Mouse (Mus musculus): Measurements from ENCODE around the gene Pias4. TPM values are rescaled to one million over a fixed set of nuclear protein-coding genes. Genes with fewer than 3 reads are reported as not detected.

Pias4 gene
- polyA plus RNA-seq, 1 experiment from 2014 or later = 20.9 TPM

GRCm38 (mm10) chr10:81180946-81181345, 13.2 kb upstream of the Pias4 start:
- no peak for TF ChIP-seq EP300 (optimal IDR thresholded peaks at IDR 0.05)
- TF ChIP-seq CTCF (IDR thresholded peaks at IDR 0.05; ENCODE audit: low read depth) = no peak
- DNase-seq (ENCODE audit: low spot score) = no peak
- 90% methylated on average over 13 of the region's 13 CpGs for WGBS
- ATAC-seq (ENCODE audit: low FRiP score, low TSS enrichment) = no peak
- Histone ChIP-seq H3K4me3 (ENCODE audit: low read depth, low read length) (no peak overlapping the region), H3K9me3 (ENCODE audit: control insufficient read depth, low read length) (no peaks in the 10 kb centered on the region), H3K27me3 (ENCODE audit: control insufficient read depth, insufficient read depth, low read length) (no peaks in the 10 kb centered on the region), H3K36me3 (ENCODE audit: control insufficient read depth, insufficient read depth, low read length) (peaks cover 41% of the 10 kb centered on the region), H3K4me2 (replicated peaks; ENCODE audit: low read depth) (no peak overlapping the region), H3K27ac (replicated peaks) (no peak overlapping the region), H3K4me1 (replicated peaks; ENCODE audit: control insufficient read depth, insufficient read depth) (peaks cover 8% of the 10 kb centered on the region; the same call in 1 of the 2 replicates), H3K9ac (ENCODE audit: low read length) (no peak overlapping the region)

GRCm38 (mm10) chr10:81179451-81180342, 12.0 kb upstream of the Pias4 start:
- H3K27ac ChIP-seq (replicated peaks) = no peak overlapping the region; the same call in 1 of the 2 replicates
- peaks cover 9% of the 10 kb centered on the region; the same call in 1 of the 2 replicates for H3K4me1 ChIP-seq (replicated peaks; ENCODE audit: control insufficient read depth, insufficient read depth)
- H3K36me3 ChIP-seq (ENCODE audit: control insufficient read depth, insufficient read depth, low read length) = peaks cover 41% of the 10 kb centered on the region

GRCm38 (mm10) chr10:81178927-81179326, 11.2 kb upstream of the Pias4 start:
- H3K9me3 ChIP-seq (ENCODE audit: control insufficient read depth, low read length) = no peaks in the 10 kb centered on the region
- peaks cover 8% of the 10 kb centered on the region; the same call in 1 of the 2 replicates for H3K4me1 ChIP-seq (replicated peaks; ENCODE audit: control insufficient read depth, insufficient read depth)
- DNase-seq (ENCODE audit: low spot score) = no peak
- H3K4me2 ChIP-seq (replicated peaks; ENCODE audit: low read depth) = no peak overlapping the region
- peaks cover 41% of the 10 kb centered on the region for H3K36me3 ChIP-seq (ENCODE audit: control insufficient read depth, insufficient read depth, low read length)
- no peaks in the 10 kb centered on the region for H3K27me3 ChIP-seq (ENCODE audit: control insufficient read depth, insufficient read depth, low read length)
- no peak overlapping the region; the same call in 1 of the 2 replicates for H3K9ac ChIP-seq (ENCODE audit: low read length)
- TF ChIP-seq EP300 (optimal IDR thresholded peaks at IDR 0.05) = no peak
- no peak for TF ChIP-seq CTCF (IDR thresholded peaks at IDR 0.05; ENCODE audit: low read depth)
- H3K27ac ChIP-seq (replicated peaks) = no peak overlapping the region
- ATAC-seq (ENCODE audit: low FRiP score, low TSS enrichment) = no peak
- no peak overlapping the region for H3K4me3 ChIP-seq (ENCODE audit: low read depth, low read length)
- WGBS = 86% methylated on average over 11 of the region's 11 CpGs

More at GRCm38 (mm10) chr10:81179451-81180342, 12.0 kb upstream of the Pias4 start:
- no peak overlapping the region for H3K4me3 ChIP-seq (ENCODE audit: low read depth, low read length)
- no peak for ATAC-seq (ENCODE audit: low FRiP score, low TSS enrichment)
- no peak for DNase-seq (ENCODE audit: low spot score)
- H3K9ac ChIP-seq (ENCODE audit: low read length) = no peak overlapping the region
- H3K4me2 ChIP-seq (replicated peaks; ENCODE audit: low read depth) = no peak overlapping the region
- no peaks in the 10 kb centered on the region for H3K27me3 ChIP-seq (ENCODE audit: control insufficient read depth, insufficient read depth, low read length)
- 89% methylated on average over 32 of the region's 32 CpGs for WGBS
- peak; percentile 42 for TF ChIP-seq CTCF (IDR thresholded peaks at IDR 0.05; ENCODE audit: low read depth)
- TF ChIP-seq EP300 (optimal IDR thresholded peaks at IDR 0.05) = no peak
- no peaks in the 10 kb centered on the region for H3K9me3 ChIP-seq (ENCODE audit: control insufficient read depth, low read length)

GRCm38 (mm10) chr10:81177958-81178712, 10.4 kb upstream of the Pias4 start:
- peaks cover 41% of the 10 kb centered on the region for H3K36me3 ChIP-seq (ENCODE audit: control insufficient read depth, insufficient read depth, low read length)
- H3K9me3 ChIP-seq (ENCODE audit: control insufficient read depth, low read length) = no peaks in the 10 kb centered on the region
- H3K27me3 ChIP-seq (ENCODE audit: control insufficient read depth, insufficient read depth, low read length) = no peaks in the 10 kb centered on the region
- peak overlapping the region; percentile 99 for H3K9ac ChIP-seq (ENCODE audit: low read length)
- DNase-seq (ENCODE audit: low spot score) (no peak), ATAC-seq (ENCODE audit: low FRiP score, low TSS enrichment) (no peak)
- H3K4me2 ChIP-seq (replicated peaks; ENCODE audit: low read depth) = peak overlapping the region; percentile 72
- 53% methylated on average over 14 of the region's 14 CpGs for WGBS
- no peak overlapping the region for H3K27ac ChIP-seq (replicated peaks)
- peaks cover 4% of the 10 kb centered on the region; the same call in 1 of the 2 replicates for H3K4me1 ChIP-seq (replicated peaks; ENCODE audit: control insufficient read depth, insufficient read depth)
- peak overlapping the region; percentile 94 for H3K4me3 ChIP-seq (ENCODE audit: low read depth, low read length)
- TF ChIP-seq CTCF (IDR thresholded peaks at IDR 0.05; ENCODE audit: low read depth) (no peak), EP300 (optimal IDR thresholded peaks at IDR 0.05) (no peak)

GRCm38 (mm10) chr10:81177491-81177925, 9.8 kb upstream of the Pias4 start:
- H3K9me3 ChIP-seq (ENCODE audit: control insufficient read depth, low read length) = no peaks in the 10 kb centered on the region
- H3K4me3 ChIP-seq (ENCODE audit: low read depth, low read length) = peak overlapping the region; percentile 94
- peaks cover 4% of the 10 kb centered on the region; the same call in 1 of the 2 replicates for H3K4me1 ChIP-seq (replicated peaks; ENCODE audit: control insufficient read depth, insufficient read depth)
- peak overlapping the region; percentile 95 for H3K27ac ChIP-seq (replicated peaks)
- peak overlapping the region; percentile 72 for H3K4me2 ChIP-seq (replicated peaks; ENCODE audit: low read depth)
- H3K36me3 ChIP-seq (ENCODE audit: control insufficient read depth, insufficient read depth, low read length) = peaks cover 41% of the 10 kb centered on the region
- WGBS = 10% methylated on average over 16 of the region's 16 CpGs
- peak overlapping the region; percentile 99 for H3K9ac ChIP-seq (ENCODE audit: low read length)
- no peaks in the 10 kb centered on the region for H3K27me3 ChIP-seq (ENCODE audit: control insufficient read depth, insufficient read depth, low read length)
- TF ChIP-seq EP300 (optimal IDR thresholded peaks at IDR 0.05) (no peak), CTCF (IDR thresholded peaks at IDR 0.05; ENCODE audit: low read depth) (no peak)
- ATAC-seq (ENCODE audit: low FRiP score, low TSS enrichment) (no peak), DNase-seq (ENCODE audit: low spot score) (peak; percentile 62)

Data from stomach, postnatal 0 days (tissue).